In genomic region chr8:11557768-11558629, GRCm38 (mm10) we compare ENCODE assay signal across 8 mouse cellular contexts. TPM values are rescaled to one million over a fixed set of nuclear protein-coding genes. Genes with fewer than 3 reads are reported as not detected.
DNase-seq lines count a peak whose midpoint lies in the region; ATAC-seq lines count a peak whose summit lies in the region.

No protein-coding gene starts in this region.

- peak; percentile 97 for DNase-seq in T-cell, adult 2 months (ENCODE audit: low spot score)
- DNase-seq in cerebellum, postnatal 36 days: peak; percentile 97 to 98
- DNase-seq in frontal cortex, postnatal 36 days (ENCODE audit: low spot score in 2 of 2): peak; percentile 94 to 96
- peak; percentile 94 for DNase-seq in left cerebral cortex, adult 11 months (ENCODE audit: low spot score)
- peak; percentile 98 to 99 for DNase-seq in lung, postnatal 4 days
- DNase-seq in retina, postnatal 7 days (ENCODE audit: low read depth, low spot score): peak; percentile 94
- DNase-seq in urinary bladder, adult 2 months (ENCODE audit: low spot score): peak; percentile 98

- peaks cover 27% of the 10 kb centered on the region for H3K4me1 ChIP-seq in hindbrain, embryonic 15.5 days (replicated peaks)

- peak overlapping the region; percentile 82 for H3K4me2 ChIP-seq in hindbrain, embryonic 15.5 days

- H3K27ac ChIP-seq in hindbrain, embryonic 15.5 days (replicated peaks): peak overlapping the region; percentile 100

- peak overlapping the region; percentile 85 for H3K9ac ChIP-seq in hindbrain, embryonic 15.5 days

- peak; percentile 84 for ATAC-seq in hindbrain, embryonic 15.5 days (ENCODE audit: low FRiP score, low read depth)

- peaks cover 8% of the 10 kb centered on the region for H3K36me3 ChIP-seq in hindbrain, embryonic 15.5 days

- H3K27me3 ChIP-seq in hindbrain, embryonic 15.5 days: no peaks in the 10 kb centered on the region

- no peaks in the 10 kb centered on the region for H3K9me3 ChIP-seq in hindbrain, embryonic 15.5 days

- WGBS in hindbrain, embryonic 15.5 days: under 1% methylated on average over 66 of the region's 67 CpGs

- H3K4me3 ChIP-seq in hindbrain, embryonic 15.5 days: peak overlapping the region; percentile 95

RNA-seq across cellular contexts. Expression of gene Ing1, which starts 2.6 kb away (rescaled TPM):
- 45.7 TPM in 2 replicates for polyA plus RNA-seq in hindbrain, embryonic 15.5 days (2015; fragmentation: Nextera tagmentation; extraction: Ambion mirVana)
- 41.4 and 47.0 TPM in 2 replicates for polyA plus RNA-seq in urinary bladder, adult 2 months (2012; rRNA removed)

RNA-seq across cellular contexts. Expression of gene Cars2, which starts 7.4 kb away (rescaled TPM):
- 23.2 and 25.2 TPM in 2 replicates for polyA plus RNA-seq in hindbrain, embryonic 15.5 days (2015; fragmentation: Nextera tagmentation; extraction: Ambion mirVana)
- polyA plus RNA-seq in urinary bladder, adult 2 months (2012; rRNA removed): 38.5 and 42.4 TPM in 2 replicates

Comparison
In these comparisons a context has a peak if more than half of its experiments do, and no peak if none do; other contexts are left out.
1. Peak in every context shown above with its lines: DNase-seq, ATAC-seq, H3K4me3 ChIP-seq and H3K27ac ChIP-seq.